Mouse (Mus musculus) cerebellum, adult 18-20 months (tissue): Measurements from ENCODE around the gene Gins3.
"Not testable (repeated sequence)": the region's sequence is repeated elsewhere in the genome, so short reads cannot be mapped to it uniquely, and the experiment has no call there.

Experiments used
- DNase-seq, 2 experiments: peaks; one replicate each; pipeline ENCODE4 v3.0.0; 2021

Gins3 gene

GRCm38 (mm10) chr8:95633262-95634062, at the start of gene Gins3:
Gins3 (plus strand) TSS chr8:95633453.
- peak; percentile 91 to 92 for DNase-seq

GRCm38 (mm10) chr8:95587339-95587738, 45.9 kb upstream of the Gins3 start:
- no peak for DNase-seq

- DNase-seq: no peak
Measured at GRCm38 (mm10) chr8:95589282-95589681, 44.0 kb upstream of the Gins3 start.

GRCm38 (mm10) chr8:95590539-95590938, 42.7 kb upstream of the Gins3 start:
- DNase-seq: no peak

- DNase-seq: no peak
Measured at GRCm38 (mm10) chr8:95592131-95592780, 41.0 kb upstream of the Gins3 start.

GRCm38 (mm10) chr8:95593439-95594393, 39.5 kb upstream of the Gins3 start:
- DNase-seq: no peak

GRCm38 (mm10) chr8:95595131-95595530, 38.1 kb upstream of the Gins3 start:
- DNase-seq: no peak

GRCm38 (mm10) chr8:95596841-95597241, 36.4 kb upstream of the Gins3 start:
- DNase-seq: no peak

GRCm38 (mm10) chr8:95599861-95600260, 33.4 kb upstream of the Gins3 start:
- peak; percentile 52 to 68 for DNase-seq

- no peak for DNase-seq
Measured at GRCm38 (mm10) chr8:95601306-95601705, 31.9 kb upstream of the Gins3 start.

GRCm38 (mm10) chr8:95602168-95602567, 31.1 kb upstream of the Gins3 start:
- no peak for DNase-seq

- DNase-seq: not testable (repeated sequence)
Measured at GRCm38 (mm10) chr8:95606509-95606908, 26.7 kb upstream of the Gins3 start.

- DNase-seq: no peak
Measured at GRCm38 (mm10) chr8:95607210-95607609, 26.0 kb upstream of the Gins3 start.

- DNase-seq: no peak
Measured at GRCm38 (mm10) chr8:95609406-95609805, 23.8 kb upstream of the Gins3 start.

- DNase-seq: no peak
Measured at GRCm38 (mm10) chr8:95610749-95611148, 22.5 kb upstream of the Gins3 start.

- DNase-seq: no peak
Measured at GRCm38 (mm10) chr8:95611769-95612168, 21.5 kb upstream of the Gins3 start.

GRCm38 (mm10) chr8:95616383-95616782, 16.9 kb upstream of the Gins3 start:
- DNase-seq: no peak

GRCm38 (mm10) chr8:95620046-95620445, 13.2 kb upstream of the Gins3 start:
- no peak for DNase-seq

GRCm38 (mm10) chr8:95624833-95625232, 8.4 kb upstream of the Gins3 start:
- no peak for DNase-seq

GRCm38 (mm10) chr8:95632840-95633239, 413 bp upstream of the Gins3 start:
- DNase-seq: peak in 1 of 2 experiments; percentile 7

- DNase-seq: no peak
Measured at GRCm38 (mm10) chr8:95634063-95634340, 749 bp downstream of the Gins3 start.

GRCm38 (mm10) chr8:95644942-95645341, 11.7 kb downstream of the Gins3 start:
- no peak for DNase-seq

GRCm38 (mm10) chr8:95648251-95648650, 15.0 kb downstream of the Gins3 start:
- no peak for DNase-seq
